Mouse (Mus musculus) testis, adult 2 months (tissue): Measurements from ENCODE around the gene Arl2.
A peak's percentile ranks its signal among the peaks of the same experiment; 100 is the strongest.

ENCODE experiments used
- CTCF ChIP-seq: fragments of 200-500 bp; IDR thresholded peaks from 2 replicates; pipeline ENCODE4 v1.5.1; 2012; ENCODE audit warnings: low read depth, mild to moderate bottlenecking, inconsistent platforms, low read length, moderate library complexity; ENCODE audit not compliant: control insufficient read depth, insufficient read depth, insufficient replicate concordance
- POLR2A ChIP-seq: fragments of 200-500 bp; IDR thresholded peaks from 2 replicates; pipeline ENCODE4 v1.6.1; 2012; ENCODE audit warnings: low read depth, mild to moderate bottlenecking, inconsistent platforms, low read length, moderate library complexity; ENCODE audit not compliant: control insufficient read depth

GRCm38 (mm10) chr19:6117986-6118676 lies 23.2 kb downstream of the Arl2 start, which contains the start of gene Sac3d1:
- TF ChIP-seq POLR2A (peak; percentile 74), CTCF (no peak)
